Mouse (Mus musculus): ENCODE measurements around the gene Ist1. TPM values are rescaled to one million over a fixed set of nuclear protein-coding genes. Genes with fewer than 3 reads are reported as not detected.

The Ist1 gene
- polyA plus RNA-seq, 1 experiment from 2014 or later: 172 TPM

- Histone ChIP-seq H3K9ac (ENCODE audit: low read length) (no peak overlapping the region), H3K4me3 (ENCODE audit: low read depth, low read length) (no peak overlapping the region), H3K9me3 (ENCODE audit: control insufficient read depth, low read length) (no peaks in the 10 kb centered on the region), H3K4me2 (ENCODE audit: low read depth, low read length, severe bottlenecking) (no peak overlapping the region), H3K27me3 (ENCODE audit: control insufficient read depth, insufficient read depth, low read length) (no peaks in the 10 kb centered on the region), H3K4me1 (replicated peaks; ENCODE audit: control insufficient read depth, insufficient read depth, low read length) (no peaks in the 10 kb centered on the region), H3K36me3 (ENCODE audit: control insufficient read depth, insufficient read depth, low read length) (no peaks in the 10 kb centered on the region), H3K27ac (ENCODE audit: low read depth, low read length) (no peak overlapping the region)
- ATAC-seq (replicated peaks; ENCODE audit: low FRiP score) (no peak), DNase-seq (ENCODE audit: low spot score) (no peak)
- 85% methylated on average over 5 of the region's 5 CpGs for WGBS
Observed at GRCm38 (mm10) chr8:109638851-109639250, 54.2 kb downstream of the Ist1 start.

- H3K9me3 ChIP-seq (ENCODE audit: control insufficient read depth, low read length): no peaks in the 10 kb centered on the region
- no peak overlapping the region for H3K4me3 ChIP-seq (ENCODE audit: low read depth, low read length)
- DNase-seq (ENCODE audit: low spot score): no peak
- 92% methylated on average over 8 of the region's 8 CpGs for WGBS
- no peaks in the 10 kb centered on the region for H3K36me3 ChIP-seq (ENCODE audit: control insufficient read depth, insufficient read depth, low read length)
- no peaks in the 10 kb centered on the region for H3K27me3 ChIP-seq (ENCODE audit: control insufficient read depth, insufficient read depth, low read length)
- H3K4me1 ChIP-seq (replicated peaks; ENCODE audit: control insufficient read depth, insufficient read depth, low read length): no peaks in the 10 kb centered on the region
- H3K27ac ChIP-seq (ENCODE audit: low read depth, low read length): no peak overlapping the region
- no peak for ATAC-seq (replicated peaks; ENCODE audit: low FRiP score)
- no peak overlapping the region for H3K4me2 ChIP-seq (ENCODE audit: low read depth, low read length, severe bottlenecking)
- H3K9ac ChIP-seq (ENCODE audit: low read length): no peak overlapping the region
Observed at GRCm38 (mm10) chr8:109635146-109635545, 57.9 kb downstream of the Ist1 start.

- Histone ChIP-seq H3K4me2 (ENCODE audit: low read depth, low read length, severe bottlenecking) (no peak overlapping the region), H3K27ac (ENCODE audit: low read depth, low read length) (no peak overlapping the region), H3K36me3 (ENCODE audit: control insufficient read depth, insufficient read depth, low read length) (no peaks in the 10 kb centered on the region), H3K4me1 (replicated peaks; ENCODE audit: control insufficient read depth, insufficient read depth, low read length) (no peaks in the 10 kb centered on the region), H3K4me3 (ENCODE audit: low read depth, low read length) (no peak overlapping the region), H3K9me3 (ENCODE audit: control insufficient read depth, low read length) (no peaks in the 10 kb centered on the region), H3K27me3 (ENCODE audit: control insufficient read depth, insufficient read depth, low read length) (no peaks in the 10 kb centered on the region), H3K9ac (ENCODE audit: low read length) (no peak overlapping the region)
- DNase-seq (ENCODE audit: low spot score): no peak
- ATAC-seq (replicated peaks; ENCODE audit: low FRiP score): no peak
- 84% methylated on average over 5 of the region's 5 CpGs for WGBS
Observed at GRCm38 (mm10) chr8:109632498-109632897, 60.6 kb downstream of the Ist1 start.

GRCm38 (mm10) chr8:109628638-109629037 is 64.4 kb downstream of the Ist1 start:
- H3K4me3 ChIP-seq (ENCODE audit: low read depth, low read length): no peak overlapping the region
- ATAC-seq (replicated peaks; ENCODE audit: low FRiP score): no peak
- H3K9me3 ChIP-seq (ENCODE audit: control insufficient read depth, low read length): no peaks in the 10 kb centered on the region; the same call in 1 of the 2 replicates
- H3K27ac ChIP-seq (ENCODE audit: low read depth, low read length): no peak overlapping the region
- no peaks in the 10 kb centered on the region for H3K4me1 ChIP-seq (replicated peaks; ENCODE audit: control insufficient read depth, insufficient read depth, low read length)
- no peak for DNase-seq (ENCODE audit: low spot score)
- no peaks in the 10 kb centered on the region for H3K27me3 ChIP-seq (ENCODE audit: control insufficient read depth, insufficient read depth, low read length)
- no peak overlapping the region for H3K9ac ChIP-seq (ENCODE audit: low read length)
- H3K36me3 ChIP-seq (ENCODE audit: control insufficient read depth, insufficient read depth, low read length): no peaks in the 10 kb centered on the region
- no peak overlapping the region for H3K4me2 ChIP-seq (ENCODE audit: low read depth, low read length, severe bottlenecking)
- WGBS: 75% methylated on average over 6 of the region's 6 CpGs

Other genes starting within 250 kb of the Ist1 start
- 0.19 and 0.25 TPM in 2 replicates for gene Pmfbp1, start 199.2 kb downstream of the Ist1 start, polyA plus RNA-seq (2014; fragmentation: Nextera tagmentation; extraction: Ambion mirVana)
- gene Dhx38, start 127.4 kb downstream of the Ist1 start, polyA plus RNA-seq (2014; fragmentation: Nextera tagmentation; extraction: Ambion mirVana): 28.4 and 30.6 TPM in 2 replicates
- gene Txnl4b, start 127.4 kb downstream of the Ist1 start, polyA plus RNA-seq (2014; fragmentation: Nextera tagmentation; extraction: Ambion mirVana): 27.0 and 28.5 TPM in 2 replicates
- 0.27 and 0.45 TPM in 2 replicates for gene Hp, start 114.1 kb downstream of the Ist1 start, polyA plus RNA-seq (2014; fragmentation: Nextera tagmentation; extraction: Ambion mirVana)
- gene Dhodh, start 84.6 kb downstream of the Ist1 start, polyA plus RNA-seq (2014; fragmentation: Nextera tagmentation; extraction: Ambion mirVana): 43.2 and 43.5 TPM in 2 replicates
- gene Pkd1l3, start 78.7 kb downstream of the Ist1 start, polyA plus RNA-seq (2014; fragmentation: Nextera tagmentation; extraction: Ambion mirVana): 0.05 and 0.19 TPM in 2 replicates
- 50.2 and 56.1 TPM in 2 replicates for gene Zfp821, start 12.3 kb upstream of the Ist1 start, polyA plus RNA-seq (2014; fragmentation: Nextera tagmentation; extraction: Ambion mirVana)
- gene Atxn1l, start 44.5 kb upstream of the Ist1 start, polyA plus RNA-seq (2014; fragmentation: Nextera tagmentation; extraction: Ambion mirVana): 8.3 and 8.6 TPM in 2 replicates
- gene Ap1g1, start 85.3 kb upstream of the Ist1 start, polyA plus RNA-seq (2014; fragmentation: Nextera tagmentation; extraction: Ambion mirVana): 47.0 and 47.1 TPM in 2 replicates
- gene Phlpp2, start 175.3 kb upstream of the Ist1 start, polyA plus RNA-seq (2014; fragmentation: Nextera tagmentation; extraction: Ambion mirVana): 4.3 and 4.4 TPM in 2 replicates